Mouse (Mus musculus) embryonic facial prominence, embryonic 11.5 days (tissue): ENCODE results near the gene Mettl24. TPM values are rescaled to one million over a fixed set of nuclear protein-coding genes. Genes with fewer than 3 reads are reported as not detected.

ENCODE experiments used
- ATAC-seq: fragments of 200-750 bp; cut with Nextera tagmentation; replicated peaks from 2 replicates; pipeline ENCODE4 v1.8.0; 2017; ENCODE audit warnings: low read depth; ENCODE audit not compliant: insufficient number of reproducible peaks, low FRiP score, low TSS enrichment
- DNase-seq: peaks from one replicate; pipeline ENCODE4 v3.0.0-alpha.2; 2015; ENCODE audit warnings: low spot score
- H3K27ac ChIP-seq: fragments of 300-500 bp; sonication (generic); replicated peaks from 2 replicates; pipeline ENCODE4 v1.5.1; 2014; ENCODE audit warnings: mild to moderate bottlenecking, low read depth, low read length, control low read depth
- H3K27me3 ChIP-seq: fragments of 300-500 bp; sonication (generic); 2 replicates; pipeline ENCODE4 v1.6.1; 2014; ENCODE audit warnings: mild to moderate bottlenecking, low read length, moderate library complexity, mixed read lengths; ENCODE audit not compliant: control insufficient read depth, insufficient read depth
- H3K36me3 ChIP-seq: fragments of 300-500 bp; sonication (generic); replicated peaks from 2 replicates; pipeline ENCODE4 v1.6.1; 2014; ENCODE audit warnings: low read depth, mild to moderate bottlenecking, low read length, moderate library complexity, mixed read lengths; ENCODE audit not compliant: control insufficient read depth, insufficient read depth
- H3K4me1 ChIP-seq: fragments of 300-500 bp; sonication (generic); 2 replicates; pipeline ENCODE4 v1.6.1; 2014; ENCODE audit warnings: low read length, mixed read lengths; ENCODE audit not compliant: control insufficient read depth, insufficient read depth
- H3K4me2 ChIP-seq: fragments of 300-500 bp; sonication (generic); 2 replicates; pipeline ENCODE4 v1.6.1; 2014; ENCODE audit warnings: low read depth, mild to moderate bottlenecking, control low read depth, low read length, moderate library complexity
- H3K4me3 ChIP-seq: fragments of 300-500 bp; sonication (generic); 2 replicates; pipeline ENCODE4 v1.5.1; 2014; ENCODE audit warnings: low read depth, low read length, control low read depth
- H3K9ac ChIP-seq: fragments of 300-500 bp; sonication (generic); replicated peaks from 2 replicates; pipeline ENCODE4 v1.6.1; 2014; ENCODE audit warnings: mild to moderate bottlenecking, control low read depth, low read length
- H3K9me3 ChIP-seq: fragments of 300-500 bp; sonication (generic); replicated peaks from 2 replicates; pipeline ENCODE4 v1.6.1; 2016; ENCODE audit warnings: mild to moderate bottlenecking, low read length, inconsistent platforms, mixed read lengths; ENCODE audit not compliant: control insufficient read depth
- WGBS: fragments of 180-500 bp; shearing (Covaris S2); extraction: QIAGEN DNeasy Blood & Tissue Kit; methylation state at CpG from one replicate; pipeline ENCODE4 v1.1.7; 2014; 5-methylcytosine and 5-hydroxymethylcytosine counted together
- polyA plus RNA-seq: library from polyadenylated mRNA; unstranded; fragments of >200 nt; fragmentation: Nextera tagmentation; extraction: Ambion mirVana; gene quantifications from 2 replicates; pipeline ENCODE4 v1.2.1, GENCODE M21; 2014

Gene Mettl24
- polyA plus RNA-seq, 1 experiment from 2014 or later, result 0.98 TPM

DNA sequence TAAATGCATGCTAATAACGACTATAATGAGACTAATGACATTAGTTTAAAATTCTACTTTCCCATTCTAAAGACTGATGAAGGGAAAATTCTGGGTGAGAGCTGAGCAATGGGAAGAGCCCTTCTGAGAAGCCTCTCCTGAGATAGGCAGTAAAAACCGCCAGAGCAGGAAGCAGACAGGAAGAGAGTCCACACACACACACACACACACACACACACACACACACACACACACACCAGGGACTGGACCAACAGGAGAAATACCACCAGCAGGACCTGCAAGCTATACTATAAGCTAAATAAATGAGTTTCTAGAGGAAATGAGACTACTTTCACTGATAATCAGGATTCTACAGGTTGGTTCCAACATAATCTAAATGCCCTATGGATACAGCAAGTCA, 172.5 kb downstream of the Mettl24 start:
- Histone ChIP-seq H3K4me2 (no peak overlapping the region), H3K9me3 (no peaks in the 10 kb centered on the region), H3K27ac (no peak overlapping the region), H3K4me1 (no peaks in the 10 kb centered on the region), H3K4me3 (no peak overlapping the region), H3K36me3 (no peaks in the 10 kb centered on the region), H3K27me3 (no peaks in the 10 kb centered on the region), H3K9ac (no peak overlapping the region)
- 46% methylated on average over 2 of the region's 2 CpGs for WGBS
- no peak for ATAC-seq
- no peak for DNase-seq

- 88% methylated on average over 7 of the region's 7 CpGs for WGBS
- Histone ChIP-seq H3K27me3 (no peaks in the 10 kb centered on the region), H3K36me3 (no peaks in the 10 kb centered on the region), H3K9me3 (no peaks in the 10 kb centered on the region), H3K27ac (no peak overlapping the region), H3K4me1 (no peaks in the 10 kb centered on the region), H3K9ac (no peak overlapping the region), H3K4me3 (no peak overlapping the region), H3K4me2 (no peak overlapping the region)
- DNase-seq, result no peak
- no peak for ATAC-seq
Measured at GRCm38 (mm10) chr10:40856703-40857102, 173.6 kb downstream of the Mettl24 start.

DNA sequence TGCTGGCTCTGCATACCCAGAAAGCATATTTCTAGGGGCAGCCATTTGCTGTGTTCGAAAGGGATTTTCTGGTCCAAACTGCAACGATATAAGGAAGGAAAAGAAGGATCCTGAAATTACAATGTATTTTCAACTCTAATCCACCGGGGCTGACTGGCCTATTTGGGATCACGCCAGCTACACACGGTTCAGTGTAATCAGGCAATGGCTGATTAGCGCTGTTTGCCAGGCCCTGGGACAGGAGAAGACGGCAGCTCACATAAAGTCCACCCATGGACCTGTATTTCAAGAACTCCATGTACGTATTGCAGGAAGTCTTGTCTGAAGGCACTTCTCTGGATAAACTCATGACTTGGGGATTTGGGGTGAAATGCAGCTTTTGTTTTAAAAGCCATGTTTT, 174.5 kb downstream of the Mettl24 start:
- DNase-seq (no peak), ATAC-seq (no peak)
- H3K4me2 ChIP-seq, result no peak overlapping the region
- no peaks in the 10 kb centered on the region for H3K9me3 ChIP-seq
- no peak overlapping the region for H3K27ac ChIP-seq
- no peak overlapping the region for H3K9ac ChIP-seq
- H3K27me3 ChIP-seq, result no peaks in the 10 kb centered on the region
- H3K4me3 ChIP-seq, result no peak overlapping the region
- H3K36me3 ChIP-seq, result no peaks in the 10 kb centered on the region
- WGBS, result 86% methylated on average over 8 of the region's 8 CpGs
- H3K4me1 ChIP-seq, result no peaks in the 10 kb centered on the region

Other genes starting within 250 kb of the Mettl24 start
- gene Slc22a16, start 112.9 kb upstream of the Mettl24 start, polyA plus RNA-seq, result not detected in 2 replicates
- gene Ddo, start 53.3 kb upstream of the Mettl24 start, polyA plus RNA-seq, result 0.20 TPM in 1 of 2 replicates, not detected in the other
- gene Cdc40, start 200.0 kb downstream of the Mettl24 start, polyA plus RNA-seq, result 41.5 and 44.8 TPM in 2 replicates
- gene Wasf1, start 200.2 kb downstream of the Mettl24 start, polyA plus RNA-seq, result 29.7 and 32.9 TPM in 2 replicates